Mouse (Mus musculus) CD4-positive, CD25-positive, alpha-beta regulatory T cell, adult 2 months (primary cell): ENCODE measurements around the gene Trappc6a.
"Not testable (repeated sequence)": the region's sequence is repeated elsewhere in the genome, so short reads cannot be mapped to it uniquely, and the experiment has no call there.

Experiments
- DNase-seq: peaks from one replicate; pipeline ENCODE4 v3.0.0-alpha.2; 2012; ENCODE audit warnings: low read depth, low spot score

Trappc6a gene

DNA sequence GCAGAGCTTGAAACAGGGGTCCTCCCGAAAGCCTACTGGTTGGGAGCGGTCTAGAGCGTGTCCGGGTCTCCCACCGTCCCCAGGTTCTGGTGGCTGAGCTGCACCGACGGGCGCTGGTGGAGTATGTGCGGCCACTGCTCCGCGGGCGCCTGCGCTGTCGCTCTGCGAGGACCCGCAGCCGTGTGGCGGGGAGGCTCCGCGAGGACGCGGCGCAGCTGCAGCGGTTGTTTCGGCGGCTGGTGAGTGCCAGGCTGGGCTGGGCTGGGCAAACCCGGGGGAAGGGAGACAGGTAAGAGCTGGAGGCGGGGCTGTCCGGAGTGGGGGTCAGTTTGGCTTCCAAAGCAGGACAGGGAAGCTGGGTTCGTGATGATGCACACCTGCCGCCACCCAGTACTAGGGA is 18.7 kb upstream of the Trappc6a start:
- DNase-seq, result no peak

- no peak for DNase-seq
Measured at GRCm38 (mm10) chr7:19491731-19492130, 16.5 kb upstream of the Trappc6a start.

DNA sequence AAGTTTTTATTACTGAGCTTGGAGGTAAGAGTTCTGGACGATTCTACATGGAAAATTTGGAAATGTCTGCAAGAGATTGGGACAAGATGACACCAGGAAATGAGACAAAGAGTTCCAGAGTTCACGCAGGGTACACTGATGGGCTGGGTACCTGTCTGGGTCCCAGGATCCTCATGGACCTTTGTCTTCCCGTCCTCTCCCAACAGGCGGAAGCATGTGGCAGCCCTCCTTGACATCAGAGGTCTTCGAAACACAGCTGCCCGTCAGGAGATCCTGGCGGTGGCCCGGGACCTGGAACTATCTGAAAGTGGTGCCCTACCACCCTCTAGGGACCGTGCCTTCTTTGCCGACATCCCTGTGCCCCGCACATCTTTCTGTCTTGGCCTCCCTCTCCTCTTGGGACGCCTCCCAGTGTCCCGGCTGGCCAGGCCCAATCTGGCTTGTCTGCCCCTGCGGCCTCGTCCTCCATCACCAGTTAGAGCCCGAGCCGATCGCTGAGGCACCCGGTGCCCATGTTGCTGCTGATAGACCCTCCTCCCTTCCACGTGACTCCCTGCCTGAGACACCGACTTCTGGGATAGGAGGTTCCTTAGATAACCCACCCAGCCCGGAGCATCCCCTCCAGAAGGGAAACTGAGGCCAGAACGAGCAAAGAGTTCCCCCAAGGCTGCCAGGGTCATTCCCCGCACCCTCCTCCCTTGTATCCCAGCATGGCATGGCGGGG is 13.3 kb upstream of the Trappc6a start:
- DNase-seq, result no peak

- DNase-seq, result no peak
Measured at GRCm38 (mm10) chr7:19495521-19496213, 12.5 kb upstream of the Trappc6a start.

DNA sequence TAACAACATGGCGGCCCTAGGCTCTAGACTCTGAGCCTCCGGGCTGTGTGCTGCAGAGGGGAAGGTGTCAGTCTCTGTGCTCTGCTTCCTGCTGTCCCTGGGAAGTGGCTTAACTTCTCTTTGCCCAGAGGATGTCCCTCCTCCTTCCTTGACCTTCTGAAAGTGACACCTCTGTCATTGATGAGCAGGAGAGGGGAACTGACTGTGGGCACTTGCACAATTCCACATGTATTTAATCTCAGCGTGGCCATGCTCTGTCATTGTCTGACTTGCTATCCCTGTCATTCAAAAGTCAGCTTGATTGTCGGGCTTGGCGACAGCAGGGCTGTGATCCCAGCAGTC is 12.0 kb upstream of the Trappc6a start:
- no peak for DNase-seq

- DNase-seq, result no peak
Measured at GRCm38 (mm10) chr7:19498326-19498725, 9.9 kb upstream of the Trappc6a start.

- no peak for DNase-seq
Measured at GRCm38 (mm10) chr7:19500420-19501363, 7.5 kb upstream of the Trappc6a start.

GRCm38 (mm10) chr7:19501658-19502057 is 6.5 kb upstream of the Trappc6a start:
- no peak for DNase-seq

DNA sequence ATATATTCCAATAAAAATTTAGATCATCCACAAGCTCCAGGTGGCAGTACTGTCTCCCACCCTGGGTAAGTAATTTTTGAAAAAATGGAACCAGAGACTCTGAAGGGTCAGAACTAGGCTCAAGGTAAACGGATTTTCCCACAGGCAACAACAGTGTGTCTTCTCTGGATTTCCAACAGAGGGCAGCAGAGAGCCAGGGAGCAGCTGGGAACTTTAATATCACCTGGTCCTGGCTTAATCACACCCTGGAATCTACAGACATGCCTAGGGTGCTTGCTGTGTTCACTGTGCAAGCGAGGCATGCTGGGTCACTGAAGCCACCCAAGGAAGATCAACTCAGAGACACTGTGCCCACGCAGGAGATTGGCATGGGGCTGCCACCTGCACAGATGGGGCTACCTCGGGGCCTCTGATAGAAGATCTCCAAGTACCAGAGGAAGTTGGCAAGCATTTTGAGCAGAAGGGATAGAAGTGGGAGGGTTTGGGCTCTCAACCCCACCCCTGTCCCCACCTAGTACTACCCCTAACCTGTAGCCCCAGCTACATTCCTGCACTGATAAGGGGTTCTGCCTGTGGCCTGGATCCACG is 4.6 kb upstream of the Trappc6a start:
- peak; percentile 77 for DNase-seq

DNA sequence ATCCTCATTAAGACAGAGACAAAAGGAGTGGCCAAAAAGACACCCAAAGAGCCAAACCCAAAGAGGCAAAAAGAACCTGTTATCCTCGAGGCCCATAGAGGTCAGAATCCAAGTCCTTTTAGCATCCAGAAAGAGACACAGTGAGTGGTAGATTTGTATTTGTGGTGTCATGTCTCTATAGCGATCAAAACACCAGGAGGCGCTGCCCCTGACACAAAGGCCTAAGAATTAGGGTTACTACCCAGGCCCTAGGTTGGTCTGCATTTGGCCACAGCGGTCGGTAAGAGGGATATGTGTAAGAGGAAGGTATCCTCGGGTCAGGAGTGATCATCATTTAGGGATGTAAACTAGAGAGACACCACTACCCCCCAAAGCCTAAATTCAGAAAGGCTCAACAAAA is 1.9 kb upstream of the Trappc6a start:
- DNase-seq, result peak; percentile 44

- DNase-seq, result peak; percentile 62
Measured at GRCm38 (mm10) chr7:19506969-19507611, 1.1 kb upstream of the Trappc6a start.

- DNase-seq, result no peak
Measured at GRCm38 (mm10) chr7:19507612-19507981, 598 bp upstream of the Trappc6a start.

GRCm38 (mm10) chr7:19508924-19509568 is 851 bp downstream of the Trappc6a start:
- no peak for DNase-seq

DNA sequence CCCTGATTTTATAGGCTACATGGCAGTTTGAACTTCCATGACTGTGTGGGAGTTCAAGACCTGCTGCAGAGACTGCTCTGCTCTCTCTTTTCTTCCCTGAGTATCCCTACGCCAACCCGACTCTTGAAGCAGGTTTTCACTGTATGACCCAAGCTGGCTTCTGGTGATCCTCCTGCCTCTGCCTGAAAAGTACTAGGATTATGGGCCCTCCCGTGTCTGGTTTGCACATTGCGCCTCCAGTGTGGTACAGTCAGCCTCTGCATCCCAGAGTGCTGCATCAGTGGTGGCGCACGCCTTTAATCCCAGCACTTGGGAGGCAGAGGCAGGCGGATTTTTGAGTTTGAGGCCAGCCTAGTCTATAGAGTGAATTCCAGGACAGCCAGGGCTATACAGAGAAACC is 1.6 kb downstream of the Trappc6a start:
- no peak for DNase-seq

DNA sequence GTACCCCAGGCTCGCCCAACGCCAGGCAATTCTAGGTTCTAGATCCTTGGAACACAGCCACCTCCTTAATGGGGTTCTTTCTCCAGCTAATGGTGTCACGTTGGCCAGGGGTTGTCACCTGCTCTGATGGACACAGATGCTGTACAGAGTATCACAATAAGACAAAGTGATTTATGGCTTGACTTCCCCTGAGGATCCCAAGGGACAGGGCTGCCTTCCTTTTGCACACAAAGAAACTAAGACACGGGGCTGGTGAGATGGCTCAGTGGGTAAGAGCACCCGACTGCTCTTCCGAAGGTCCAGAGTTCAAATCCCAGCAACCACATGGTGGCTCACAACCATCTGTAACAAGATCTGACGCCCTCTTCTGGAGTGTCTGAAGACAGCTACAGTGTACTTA is 3.7 kb downstream of the Trappc6a start:
- not testable (repeated sequence) for DNase-seq

GRCm38 (mm10) chr7:19512353-19512752 is 4.2 kb downstream of the Trappc6a start:
- peak; percentile 30 for DNase-seq

DNA sequence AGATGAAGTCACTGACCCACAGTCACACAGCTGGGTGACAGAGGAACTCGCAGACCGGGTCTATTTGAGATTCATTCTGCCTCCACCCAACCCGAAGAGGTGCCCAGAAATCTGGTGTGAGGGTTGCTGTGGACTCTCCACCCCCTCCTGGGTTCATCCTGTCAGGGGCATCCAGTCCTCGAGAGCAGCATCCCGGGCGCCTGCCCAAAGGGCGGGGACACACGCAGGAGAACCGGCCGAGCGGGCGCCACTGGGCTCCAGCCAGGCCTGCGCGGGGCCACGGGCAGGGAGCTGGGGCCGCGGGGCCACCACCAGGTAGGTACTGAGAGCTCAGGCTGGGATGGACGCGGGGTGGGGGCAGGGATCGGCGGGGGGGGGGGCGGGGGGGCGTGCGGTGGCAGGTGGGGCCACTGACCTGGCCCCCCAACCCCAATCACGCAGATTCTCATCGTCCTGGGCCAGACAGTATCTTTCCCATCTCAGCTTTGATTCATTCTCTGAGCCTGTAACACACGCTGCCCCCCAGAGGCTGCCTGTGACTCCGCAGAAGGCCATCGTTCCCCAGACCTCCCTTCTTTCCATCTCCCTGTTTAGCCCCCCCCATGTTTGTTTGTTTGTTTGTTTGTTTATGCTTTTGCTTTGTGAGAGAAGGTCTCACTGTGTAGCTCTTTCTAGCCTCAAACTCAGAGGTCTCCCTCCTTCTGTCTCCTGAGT is 9.6 kb downstream of the Trappc6a start, which contains the start of gene Nkpd1:
Nkpd1 (plus strand) TSS at position 187 of the 714 bp plus-strand sequence.
- peak; percentile 16 for DNase-seq

DNA sequence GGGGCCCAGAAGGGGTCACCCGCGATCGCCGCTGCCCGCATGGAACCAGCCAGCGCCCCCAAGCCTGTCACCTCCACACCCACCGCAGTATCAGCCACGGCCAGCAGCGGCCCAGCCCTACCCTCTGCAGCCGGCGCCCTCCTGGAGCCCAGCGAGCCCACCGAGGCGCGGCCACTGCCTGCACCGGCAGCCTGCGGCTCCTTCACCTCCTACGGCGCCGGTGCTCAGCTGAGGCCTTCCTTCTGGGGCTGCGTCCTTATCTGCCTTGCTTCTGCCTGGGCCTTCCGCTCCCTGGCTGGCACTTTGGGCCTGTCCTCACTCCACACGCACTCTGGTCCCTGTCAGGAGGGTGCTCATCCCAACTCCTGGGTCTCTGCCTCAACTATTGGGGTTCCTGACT is 11.8 kb downstream of the Trappc6a start:
- DNase-seq, result no peak

DNA sequence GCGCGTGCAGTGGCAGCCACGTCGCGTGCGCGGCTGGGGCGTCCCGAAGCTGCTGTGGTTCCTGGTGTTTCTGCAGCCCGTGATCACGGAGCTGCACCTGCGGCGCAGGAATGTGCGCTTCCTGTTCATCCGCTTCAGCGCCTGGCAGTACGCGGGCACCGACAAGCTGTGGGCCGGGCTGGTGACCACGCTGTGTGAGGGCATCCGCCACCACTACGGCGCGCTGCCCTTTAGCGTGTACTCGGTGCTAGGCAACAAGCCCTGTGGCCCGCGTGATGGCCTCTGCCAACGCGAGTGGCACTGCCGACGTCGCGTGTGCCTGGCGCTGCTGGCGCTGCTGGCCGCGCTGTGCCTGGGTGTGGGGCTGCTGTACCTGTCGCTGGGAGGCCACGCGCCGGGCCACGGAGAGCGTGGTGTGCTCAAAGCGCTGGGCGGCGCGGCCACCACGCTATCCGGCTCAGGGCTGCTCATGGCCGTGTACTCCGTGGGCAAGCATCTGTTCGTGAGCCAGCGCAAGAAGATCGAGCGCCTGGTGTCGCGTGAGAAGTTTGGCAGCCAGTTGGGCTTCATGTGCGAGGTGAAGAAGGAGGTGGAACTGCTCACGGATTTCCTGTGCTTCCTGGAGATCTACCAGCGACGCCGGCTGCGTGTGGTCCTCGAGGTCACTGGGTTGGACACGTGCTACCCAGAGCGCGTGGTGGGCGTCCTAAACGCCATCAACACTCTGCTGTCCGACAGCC is 15.0 kb downstream of the Trappc6a start:
- peak; percentile 12 for DNase-seq
